Mouse (Mus musculus): ENCODE measurements around the gene Alpl. TPM values are rescaled to one million over a fixed set of nuclear protein-coding genes. Genes with fewer than 3 reads are reported as not detected.
A peak's percentile ranks its signal among the peaks of the same experiment; 100 is the strongest.

Alpl gene
- total and polyA plus RNA-seq, 2 experiments from 2014 or later: 15.3 to 17.5 TPM

DNA sequence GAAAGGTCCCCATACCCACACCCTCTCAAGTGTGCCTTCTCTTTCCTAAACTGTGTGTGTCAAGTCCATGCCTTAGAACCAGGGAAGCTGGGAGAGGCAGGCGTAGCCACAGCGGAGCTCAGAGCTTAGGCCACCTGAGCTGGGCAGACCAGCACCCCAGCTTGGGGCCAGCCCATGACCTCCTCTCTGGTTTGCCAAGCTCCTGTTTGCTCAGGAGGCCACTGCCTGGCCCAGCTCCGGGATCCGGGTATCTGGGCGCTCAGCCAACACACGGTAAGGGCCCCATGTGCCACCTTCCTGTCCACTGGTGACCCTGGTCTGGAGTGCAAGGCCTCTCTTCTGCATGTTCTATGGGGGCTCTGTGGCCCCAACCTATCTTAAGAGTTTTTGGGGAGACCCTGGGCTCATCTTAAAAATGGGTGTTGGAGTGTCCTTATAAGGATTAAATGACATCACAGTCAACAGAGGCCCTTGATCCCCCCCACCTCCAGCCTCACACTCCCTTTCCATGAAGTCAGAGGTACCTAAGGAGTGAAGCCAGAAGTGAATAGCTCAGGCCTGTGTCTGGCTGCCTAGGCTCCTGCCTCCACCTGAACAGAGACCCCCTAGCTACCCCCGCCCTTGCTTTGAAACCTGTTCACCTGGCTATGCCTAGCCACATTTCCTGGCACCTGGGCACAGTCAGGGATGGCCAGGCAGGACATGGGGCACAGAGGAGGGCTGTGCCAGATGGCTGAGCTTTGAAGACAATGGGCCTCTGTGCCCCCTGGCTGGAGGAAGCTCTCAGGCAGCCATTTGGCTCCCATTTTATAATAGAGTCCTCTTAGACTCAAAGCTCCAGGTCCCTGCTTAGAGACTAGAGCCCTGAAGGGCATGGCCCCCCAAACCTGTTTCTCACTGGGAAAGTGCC is 97.9 kb downstream of the Alpl start:
- H3K4me3 ChIP-seq (ENCODE audit: low read length): no peak overlapping the region
- no peaks in the 10 kb centered on the region for H3K9me3 ChIP-seq (ENCODE audit: low read length)
- no peaks in the 10 kb centered on the region for H3K36me3 ChIP-seq (ENCODE audit: insufficient read depth, low read length)
- H3K4me1 ChIP-seq (ENCODE audit: insufficient read depth, low read length): peaks cover 7% of the 10 kb centered on the region; the same call in 1 of the 2 replicates
- no peak overlapping the region for H3K9ac ChIP-seq (replicated peaks; ENCODE audit: low read length)
- no peak overlapping the region for H3K4me2 ChIP-seq (ENCODE audit: low read depth, low read length)
- no peaks in the 10 kb centered on the region for H3K27me3 ChIP-seq (ENCODE audit: insufficient read depth, low read length)
- peak; percentile 41; the same call in 1 of the 2 replicates for ATAC-seq
- WGBS: 60% methylated on average over 7 of the region's 7 CpGs
- TF ChIP-seq CTCF (IDR thresholded peaks at IDR 0.05; ENCODE audit: low read depth): no peak
- H3K27ac ChIP-seq: peak overlapping the region; percentile 62
- DNase-seq (ENCODE audit: low spot score): no peak

GRCm38 (mm10) chr4:137697156-137697885 is 98.9 kb downstream of the Alpl start:
- H3K4me2 ChIP-seq (ENCODE audit: low read depth, low read length): no peak overlapping the region
- H3K4me3 ChIP-seq (ENCODE audit: low read length): no peak overlapping the region
- H3K27me3 ChIP-seq (ENCODE audit: insufficient read depth, low read length): no peaks in the 10 kb centered on the region
- no peaks in the 10 kb centered on the region for H3K9me3 ChIP-seq (ENCODE audit: low read length)
- H3K4me1 ChIP-seq (ENCODE audit: insufficient read depth, low read length): peaks cover 7% of the 10 kb centered on the region; the same call in 1 of the 2 replicates
- 67% methylated on average over 13 of the region's 13 CpGs for WGBS
- TF ChIP-seq CTCF (IDR thresholded peaks at IDR 0.05; ENCODE audit: low read depth): no peak
- H3K9ac ChIP-seq (replicated peaks; ENCODE audit: low read length): no peak overlapping the region
- no peak for DNase-seq (ENCODE audit: low spot score)
- H3K27ac ChIP-seq: 0 out of 2 replicates have a peak overlapping the region, but pooled peaks have one; percentile 62
- ATAC-seq: 0 out of 2 replicates have a peak, but pooled peaks have one; percentile 12
- H3K36me3 ChIP-seq (ENCODE audit: insufficient read depth, low read length): no peaks in the 10 kb centered on the region

DNA sequence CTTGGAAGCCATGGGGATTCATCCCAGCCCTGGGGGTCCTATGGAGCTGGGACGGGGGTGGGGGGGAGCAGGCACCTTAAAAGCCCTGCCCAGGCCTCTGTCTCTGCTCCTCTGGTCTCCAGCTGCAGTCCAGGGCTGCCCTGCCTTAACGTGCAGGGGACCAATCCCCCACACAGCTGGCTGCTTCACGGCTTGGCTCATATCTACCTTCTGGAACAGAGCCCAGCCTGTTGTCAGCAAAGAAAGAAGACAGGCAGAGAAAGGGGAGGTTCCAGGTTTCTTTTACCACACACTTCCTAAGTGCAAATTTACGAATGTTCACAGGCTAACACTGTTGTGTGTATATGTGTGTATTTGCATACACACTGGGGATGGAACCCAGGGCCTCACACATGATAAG is 100.3 kb downstream of the Alpl start:
- H3K9ac ChIP-seq (replicated peaks; ENCODE audit: low read length): no peak overlapping the region
- DNase-seq (ENCODE audit: low spot score) (peak; percentile 48), ATAC-seq (no peak)
- WGBS: 14% methylated on average over 4 of the region's 4 CpGs
- no peak for TF ChIP-seq CTCF (IDR thresholded peaks at IDR 0.05; ENCODE audit: low read depth)
- H3K9me3 ChIP-seq (ENCODE audit: low read length): no peaks in the 10 kb centered on the region
- H3K27me3 ChIP-seq (ENCODE audit: insufficient read depth, low read length): no peaks in the 10 kb centered on the region
- H3K27ac ChIP-seq: no peak overlapping the region
- no peaks in the 10 kb centered on the region for H3K36me3 ChIP-seq (ENCODE audit: insufficient read depth, low read length)
- H3K4me2 ChIP-seq (ENCODE audit: low read depth, low read length): no peak overlapping the region
- peaks cover 7% of the 10 kb centered on the region; the same call in 1 of the 2 replicates for H3K4me1 ChIP-seq (ENCODE audit: insufficient read depth, low read length)
- H3K4me3 ChIP-seq (ENCODE audit: low read length): no peak overlapping the region

- no peak for TF ChIP-seq CTCF (IDR thresholded peaks at IDR 0.05; ENCODE audit: low read depth)
- Histone ChIP-seq H3K4me2 (ENCODE audit: low read depth, low read length) (no peak overlapping the region), H3K36me3 (ENCODE audit: insufficient read depth, low read length) (no peaks in the 10 kb centered on the region), H3K27ac (no peak overlapping the region), H3K9me3 (ENCODE audit: low read length) (no peaks in the 10 kb centered on the region), H3K4me1 (ENCODE audit: insufficient read depth, low read length) (peaks cover 7% of the 10 kb centered on the region; the same call in 1 of the 2 replicates), H3K4me3 (ENCODE audit: low read length) (no peak overlapping the region), H3K9ac (replicated peaks; ENCODE audit: low read length) (no peak overlapping the region), H3K27me3 (ENCODE audit: insufficient read depth, low read length) (no peaks in the 10 kb centered on the region)
- DNase-seq (ENCODE audit: low spot score): no peak
- no peak for ATAC-seq
- 79% methylated on average over 8 of the region's 8 CpGs for WGBS
Observed at GRCm38 (mm10) chr4:137695300-137695699, 100.9 kb downstream of the Alpl start.

DNA sequence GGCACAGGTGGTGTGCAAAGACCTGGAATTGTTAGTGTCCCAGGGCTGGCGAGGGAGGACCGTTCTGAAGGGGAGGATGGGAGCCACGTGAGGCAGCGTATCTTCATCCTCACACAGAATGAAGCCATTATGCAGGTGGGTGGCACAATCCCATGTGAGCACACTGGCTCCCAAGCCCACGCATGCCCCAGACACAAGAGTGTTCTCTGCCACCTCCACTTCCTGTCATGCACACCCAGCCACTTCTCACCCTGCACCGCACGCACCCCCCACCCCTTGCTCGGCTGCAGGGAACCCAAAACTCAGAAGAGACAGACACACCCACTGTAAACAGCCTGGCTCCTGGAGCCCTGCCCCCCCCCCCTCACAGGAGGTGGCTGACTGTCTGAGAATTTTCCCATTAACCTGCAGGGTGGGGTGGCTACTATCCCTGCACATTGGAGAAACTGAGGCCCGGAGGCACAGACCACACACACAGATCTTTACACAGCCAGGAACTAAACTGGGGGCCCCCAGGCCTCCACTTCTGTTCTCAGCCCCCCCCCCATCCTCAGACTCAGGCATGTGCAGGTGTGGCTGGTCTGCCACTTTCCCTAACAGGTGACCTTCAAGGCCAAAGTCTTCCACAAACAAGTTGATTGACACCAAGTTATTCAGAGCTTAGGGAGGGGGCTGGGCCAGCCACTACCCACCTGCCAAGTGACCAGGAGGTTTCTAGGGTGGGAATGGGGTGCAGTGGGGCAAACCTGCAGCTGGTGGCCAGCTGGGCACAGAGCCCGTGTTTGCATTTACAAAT is 103.9 kb downstream of the Alpl start:
- no peak for DNase-seq (ENCODE audit: low spot score)
- Histone ChIP-seq H3K4me1 (ENCODE audit: insufficient read depth, low read length) (no peaks in the 10 kb centered on the region), H3K9ac (replicated peaks; ENCODE audit: low read length) (no peak overlapping the region), H3K27me3 (ENCODE audit: insufficient read depth, low read length) (no peaks in the 10 kb centered on the region), H3K4me3 (ENCODE audit: low read length) (no peak overlapping the region), H3K4me2 (ENCODE audit: low read depth, low read length) (no peak overlapping the region), H3K9me3 (ENCODE audit: low read length) (no peaks in the 10 kb centered on the region), H3K36me3 (ENCODE audit: insufficient read depth, low read length) (no peaks in the 10 kb centered on the region), H3K27ac (no peak overlapping the region)
- WGBS: 86% methylated on average over 10 of the region's 10 CpGs
- no peak for ATAC-seq
- no peak for TF ChIP-seq CTCF (IDR thresholded peaks at IDR 0.05; ENCODE audit: low read depth)

Other genes with a start within 250 kb of the Alpl start
- not detected in 2 replicates for gene Ldlrad2, start 221.8 kb downstream of the Alpl start, total RNA-seq (2014; rRNA removed)
- 0.40 TPM in 1 of 2 replicates, not detected in the other for gene Ldlrad2, start 221.8 kb downstream of the Alpl start, polyA plus RNA-seq (2015; fragmentation: Nextera tagmentation; extraction: Ambion mirVana)
- gene Usp48, start 202.6 kb downstream of the Alpl start, total RNA-seq (2014; rRNA removed): 61.8 and 63.8 TPM in 2 replicates
- 43.9 and 45.6 TPM in 2 replicates for gene Usp48, start 202.6 kb downstream of the Alpl start, polyA plus RNA-seq (2015; fragmentation: Nextera tagmentation; extraction: Ambion mirVana)
- gene Rap1gap, start 131.7 kb downstream of the Alpl start, total RNA-seq (2014; rRNA removed): 277 and 282 TPM in 2 replicates
- gene Rap1gap, start 131.7 kb downstream of the Alpl start, polyA plus RNA-seq (2015; fragmentation: Nextera tagmentation; extraction: Ambion mirVana): 105 and 110 TPM in 2 replicates
- 40.0 and 43.8 TPM in 2 replicates for gene Ece1, start 65.9 kb upstream of the Alpl start, total RNA-seq (2014; rRNA removed)
- gene Ece1, start 65.9 kb upstream of the Alpl start, polyA plus RNA-seq (2015; fragmentation: Nextera tagmentation; extraction: Ambion mirVana): 23.0 and 23.4 TPM in 2 replicates
- gene Eif4g3, start 196.6 kb upstream of the Alpl start, total RNA-seq (2014; rRNA removed): 51.1 and 55.9 TPM in 2 replicates
- 32.3 and 36.5 TPM in 2 replicates for gene Eif4g3, start 196.6 kb upstream of the Alpl start, polyA plus RNA-seq (2015; fragmentation: Nextera tagmentation; extraction: Ambion mirVana)

Data from hindbrain, postnatal 0 days (tissue).